Mouse (Mus musculus) urinary bladder, postnatal 4 days (tissue): ENCODE data around the gene Hsd17b12.

Source experiments
- DNase-seq, 2 experiments: peaks; one replicate each; pipeline ENCODE4 v3.0.0; 2021 to 2022; ENCODE audit warnings: low spot score in 2 of 2

The Hsd17b12 gene

GRCm38 (mm10) chr2:94010335-94011291 is 147.2 kb downstream of the Hsd17b12 start, which contains the start of gene Alkbh3:
TSS of gene Alkbh3 (minus strand) at chr2:94010807.
- peak; percentile 87 to 92 for DNase-seq

- DNase-seq = peak; percentile 63 to 90
These were observed 155.4 kb downstream of the Hsd17b12 start for GRCm38 (mm10) chr2:94002331-94002730.

GRCm38 (mm10) chr2:94001918-94002317 is 155.8 kb downstream of the Hsd17b12 start:
- no peak for DNase-seq

GRCm38 (mm10) chr2:94001411-94001810 is 156.4 kb downstream of the Hsd17b12 start:
- no peak for DNase-seq

- no peak for DNase-seq
These were observed 161.5 kb downstream of the Hsd17b12 start, which contains the start of gene Gm27027 for GRCm38 (mm10) chr2:93996254-93996653. TSS of gene Gm27027 (minus strand) at chr2:93996354.

GRCm38 (mm10) chr2:93992810-93993209 is 165.0 kb downstream of the Hsd17b12 start:
- no peak for DNase-seq

GRCm38 (mm10) chr2:93992259-93992658 is 165.5 kb downstream of the Hsd17b12 start:
- DNase-seq = no peak

GRCm38 (mm10) chr2:93991336-93991735 is 166.4 kb downstream of the Hsd17b12 start:
- DNase-seq = no peak

- DNase-seq = no peak
These were observed 169.3 kb downstream of the Hsd17b12 start for GRCm38 (mm10) chr2:93988440-93988839.
